Mouse (Mus musculus) heart, postnatal 14 days (tissue): ENCODE measurements around the gene Rab5c. TPM values are rescaled to one million over a fixed set of nuclear protein-coding genes. Genes with fewer than 3 reads are reported as not detected.

Experiments
- DNase-seq, 2 experiments: peaks; one replicate each; pipeline ENCODE4 v3.0.0; 2021 to 2022
- intact Hi-C: fragments of 180-260 bp; cut with DNase I; formaldehyde crosslinking; loops from one replicate; pipeline ENCODE4 v1.15.1; 2025
- total RNA-seq, 2 experiments: library from RNA; stranded (reverse); gene quantifications; 2 replicates each; pipeline ENCODE4 v1.2.3; 2021

Rab5c gene
- total RNA-seq, 2 experiments from 2014 or later: 70.4 to 74.6 TPM

DNA sequence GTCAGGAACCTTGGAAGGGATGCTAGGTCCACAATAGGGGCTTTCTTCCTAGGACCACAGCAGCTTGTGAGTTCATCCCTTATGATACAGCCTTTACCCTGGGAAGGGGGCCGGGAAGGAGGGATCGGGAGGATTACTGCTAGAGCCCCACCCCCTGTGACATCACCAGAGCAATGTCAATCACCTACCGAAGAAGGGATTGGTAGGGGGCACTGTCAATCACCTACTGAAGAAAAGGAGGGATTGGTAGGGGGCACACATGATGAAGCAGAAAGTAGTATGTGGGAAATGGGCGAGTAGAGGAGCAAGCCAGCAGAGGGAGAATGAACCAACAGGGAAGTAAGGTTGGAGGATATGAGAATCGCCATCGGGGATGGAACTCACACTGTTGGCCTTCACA is 18.5 kb upstream of the Rab5c start:
- no peak for DNase-seq
- intact Hi-C loops: no loop called here

DNA sequence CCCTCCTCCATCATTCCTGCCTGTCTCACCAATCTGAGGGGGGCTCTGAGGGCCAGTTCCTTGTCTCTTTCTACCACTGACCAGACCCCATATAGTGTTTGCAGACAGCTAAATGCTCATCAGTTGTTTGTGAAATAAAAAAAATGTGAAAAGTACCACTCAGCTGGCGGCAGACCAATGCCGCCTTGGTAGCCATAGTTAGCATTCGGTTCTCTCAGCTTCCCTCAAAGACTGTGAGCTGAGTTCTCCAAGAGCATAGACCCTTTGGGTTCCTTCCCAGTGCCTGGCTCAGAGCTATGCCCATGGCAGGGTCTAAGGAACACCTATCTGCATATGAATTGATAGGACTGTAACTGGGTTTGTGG is 16.7 kb upstream of the Rab5c start:
- intact Hi-C loops: no loop called here
- DNase-seq: no peak

DNA sequence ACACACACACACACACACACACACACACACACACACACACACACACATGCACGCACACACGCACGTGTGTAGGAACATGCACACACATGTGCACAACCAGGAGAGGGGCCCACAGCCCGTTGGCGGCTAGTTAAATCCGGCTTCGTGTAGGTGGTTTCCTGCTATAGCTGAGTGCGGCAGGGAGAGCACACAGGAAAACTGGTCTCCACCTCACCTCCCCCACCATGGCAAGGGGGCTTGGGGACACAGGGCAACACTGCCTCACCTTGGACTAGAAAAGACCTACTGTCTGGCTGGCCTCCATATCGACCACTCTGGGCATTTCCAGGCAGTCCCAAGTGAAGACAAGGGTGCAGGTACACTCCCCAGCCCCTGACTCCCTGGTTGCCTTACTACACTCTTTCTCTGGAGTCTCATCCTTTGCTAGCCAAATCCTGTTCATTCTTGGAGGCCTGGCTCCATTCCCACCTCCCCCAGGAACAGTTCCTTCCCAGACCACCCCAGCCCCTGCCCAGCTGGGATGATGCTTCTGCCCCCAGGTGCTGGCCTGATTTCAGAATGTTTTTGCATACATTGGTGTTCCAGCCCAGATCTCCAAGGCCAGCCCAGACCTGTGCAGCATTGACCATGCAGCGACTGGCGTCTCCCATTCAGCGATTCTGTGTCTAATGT is 16.1 kb upstream of the Rab5c start:
- DNase-seq: no peak
- intact Hi-C loops: no loop called here

DNA sequence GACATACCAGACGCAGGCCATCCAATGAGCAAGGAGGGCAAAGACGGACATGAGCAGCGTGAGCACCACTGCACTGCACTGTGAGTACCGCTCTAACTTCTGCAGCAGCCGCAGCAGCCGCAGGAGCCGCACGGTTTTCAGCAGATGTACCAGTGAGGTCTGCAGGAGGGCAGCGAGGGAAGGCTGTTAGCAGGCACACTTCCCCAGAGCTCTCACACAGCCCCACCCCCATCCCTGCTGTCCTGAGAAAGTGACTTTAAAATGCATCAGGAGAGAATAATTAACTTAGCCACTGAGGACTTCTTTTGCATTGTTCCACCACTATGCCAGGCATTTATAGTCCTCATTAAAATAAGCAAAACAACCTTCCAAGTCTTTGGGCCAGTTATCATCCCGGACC is 14.3 kb upstream of the Rab5c start:
- no peak for DNase-seq
- intact Hi-C loops: no loop called here

DNA sequence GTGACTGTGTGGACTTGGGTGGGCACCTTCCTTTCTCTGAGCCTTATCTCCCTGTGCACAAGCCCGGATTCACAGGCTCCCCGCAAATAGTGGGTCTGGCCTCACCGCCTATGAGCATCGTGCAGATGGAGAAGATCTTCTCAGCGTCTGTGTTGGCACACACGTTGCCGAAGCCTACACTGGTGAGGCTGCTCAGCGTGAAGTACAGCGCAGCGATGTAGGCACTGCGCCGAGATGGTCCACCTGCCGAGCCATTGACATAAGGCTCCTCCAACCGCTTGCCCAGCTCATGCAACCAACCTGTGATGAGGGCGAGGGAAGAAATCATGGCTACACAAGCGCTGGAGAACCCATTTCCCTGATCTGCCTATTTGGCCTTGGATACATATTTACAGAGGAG is 12.1 kb upstream of the Rab5c start:
- no peak for DNase-seq
- intact Hi-C loops: no loop called here

DNA sequence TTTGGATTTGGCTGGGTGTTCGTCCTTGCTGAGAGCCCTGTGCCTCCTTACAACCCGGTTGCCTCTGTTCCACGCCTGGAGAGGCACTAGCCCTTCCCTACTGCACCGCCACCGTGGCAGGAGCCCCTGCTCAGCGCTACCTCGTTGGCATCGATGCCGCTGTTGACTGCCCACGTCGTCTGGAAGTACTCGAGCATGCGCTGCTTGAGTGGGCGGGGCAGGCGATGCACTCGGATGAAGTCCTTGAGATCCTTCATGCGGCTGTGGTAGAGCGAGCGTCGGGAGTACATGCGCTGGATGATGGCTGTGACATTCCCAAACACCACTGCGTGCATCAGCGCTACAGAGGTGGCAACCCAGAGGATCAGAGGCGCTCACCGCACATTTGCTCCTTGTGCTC is 11.5 kb upstream of the Rab5c start:
- intact Hi-C loops: no loop called here
- DNase-seq: no peak

DNA sequence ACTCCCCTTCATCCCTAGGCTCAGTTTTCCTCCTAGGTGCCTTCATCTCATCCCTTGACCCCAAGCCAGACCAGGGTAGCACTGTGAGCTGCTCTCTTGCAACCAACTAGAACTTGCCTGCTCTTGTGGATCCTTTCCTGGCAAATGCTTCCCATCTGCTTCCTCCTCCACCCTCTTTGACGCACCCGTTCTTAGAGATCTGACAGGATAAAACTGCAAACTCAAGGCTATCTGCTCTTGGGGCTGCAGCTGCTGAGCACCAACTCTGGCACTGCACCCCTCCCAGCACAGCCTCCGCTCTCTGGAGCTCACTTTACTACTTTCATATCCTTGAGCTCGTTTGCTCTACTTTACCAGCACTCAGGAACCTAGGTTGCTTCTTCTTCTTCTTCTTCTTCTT is 10.6 kb upstream of the Rab5c start:
- no peak for DNase-seq
- intact Hi-C loops: no loop called here

DNA sequence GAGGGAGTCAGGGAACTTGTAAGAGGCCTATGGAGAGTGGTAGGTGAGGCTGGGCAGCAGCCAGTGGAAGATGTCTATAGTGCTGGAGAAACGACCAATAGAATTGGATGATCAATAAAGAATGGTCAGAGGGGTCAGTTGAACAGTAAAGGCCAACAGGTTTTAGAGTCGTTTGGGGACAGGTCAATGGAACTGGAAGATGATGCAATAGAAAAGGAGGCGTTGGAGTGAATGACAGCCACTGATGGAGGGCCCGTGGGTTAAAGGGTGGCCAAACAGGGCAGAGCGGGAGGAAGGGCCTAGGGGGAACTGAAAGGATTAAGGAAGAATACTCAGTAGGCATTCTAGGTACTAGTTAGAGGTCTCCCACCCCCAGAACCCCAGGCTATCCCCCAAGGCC is 9.1 kb upstream of the Rab5c start:
- DNase-seq: no peak
- intact Hi-C loops: no loop called here

DNA sequence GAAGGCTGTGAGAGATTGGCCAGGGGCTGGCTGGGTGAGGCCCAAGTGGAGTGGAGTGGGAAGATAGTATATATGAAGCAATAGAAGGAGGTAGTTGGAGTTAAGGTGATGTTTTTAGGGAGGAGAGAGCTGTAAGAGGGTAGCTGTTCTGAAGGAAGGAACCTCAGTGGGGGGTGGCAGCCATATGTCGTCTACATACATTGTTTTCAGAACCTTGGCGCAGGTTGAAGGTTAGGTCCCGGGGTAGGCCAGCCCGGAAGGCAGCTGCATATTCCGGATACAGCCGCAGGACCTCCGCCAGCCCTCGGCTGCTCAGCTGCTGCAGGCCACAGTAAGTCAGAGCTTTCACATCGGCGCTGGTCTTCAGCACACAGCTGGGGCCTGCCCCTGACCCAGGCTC is 8.5 kb upstream of the Rab5c start:
- DNase-seq: no peak
- intact Hi-C loops: no loop called here

DNA sequence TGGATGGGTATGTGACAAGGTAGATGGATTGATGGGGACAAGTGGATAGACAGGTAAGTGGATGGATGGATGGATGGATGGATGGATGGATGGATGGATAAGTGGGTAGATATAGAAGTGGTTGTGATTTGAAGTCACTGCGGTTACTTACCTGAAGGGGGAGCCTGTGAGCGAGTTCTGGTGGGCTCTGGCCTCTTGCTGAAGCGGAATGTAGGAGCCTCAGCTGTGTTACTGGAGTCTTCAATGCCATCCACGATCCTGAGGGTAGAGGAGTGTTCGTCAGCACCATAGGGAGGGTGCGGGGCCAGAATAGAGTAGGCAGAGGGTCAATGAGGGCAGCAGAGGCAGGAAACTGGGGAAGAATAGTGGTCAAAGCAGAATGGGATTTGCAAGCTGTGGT is 7.1 kb upstream of the Rab5c start:
- peak; percentile 48 to 66 for DNase-seq
- intact Hi-C loops: loop anchor here (2.0 kb wide), 2 partner anchors 14 to 30 kb away; partner anchors contain the start of gene Kcnh4

DNA sequence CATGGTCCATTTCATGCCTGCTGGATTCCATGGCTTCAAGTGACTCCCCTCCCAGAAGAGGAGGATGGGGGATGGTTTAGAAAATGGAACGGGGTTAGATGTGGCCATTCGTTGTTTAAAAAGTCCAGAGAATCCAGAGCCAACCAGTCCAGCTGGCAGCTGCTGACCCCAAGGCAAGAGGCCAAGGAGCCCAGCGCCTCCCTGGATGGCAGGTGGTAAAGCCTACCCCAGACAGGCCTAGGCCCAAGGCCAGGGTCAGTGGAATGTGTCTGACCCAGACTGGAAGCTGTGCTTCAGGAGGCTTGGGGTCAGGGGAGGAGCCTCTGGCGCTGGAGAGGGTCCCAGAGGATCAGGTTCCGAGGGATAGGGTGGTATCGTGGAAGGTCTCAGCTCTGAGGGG is 3.3 kb upstream of the Rab5c start:
- DNase-seq: peak; percentile 52 to 73
- intact Hi-C loops: no loop called here

DNA sequence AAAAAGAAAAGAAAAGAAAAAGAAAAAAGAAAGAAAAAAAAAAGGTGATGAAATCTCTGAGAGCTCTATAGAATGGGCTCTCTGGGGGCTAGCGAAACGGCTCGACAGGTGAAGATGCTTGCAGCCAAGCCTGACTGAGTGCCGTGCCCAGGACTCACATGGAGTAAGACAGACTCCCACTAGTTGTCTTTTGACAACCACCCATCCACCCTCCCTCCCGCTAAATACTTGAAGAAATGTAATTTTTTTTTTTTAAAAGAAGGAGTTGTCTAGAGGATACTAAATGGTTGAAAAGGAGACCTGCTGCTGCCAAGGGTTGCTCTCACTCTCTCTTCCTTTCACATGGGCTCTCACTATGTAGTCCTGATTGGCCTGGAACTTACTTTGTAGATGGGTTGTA is 734 bp upstream of the Rab5c start:
- intact Hi-C loops: no loop called here
- DNase-seq: no peak

DNA sequence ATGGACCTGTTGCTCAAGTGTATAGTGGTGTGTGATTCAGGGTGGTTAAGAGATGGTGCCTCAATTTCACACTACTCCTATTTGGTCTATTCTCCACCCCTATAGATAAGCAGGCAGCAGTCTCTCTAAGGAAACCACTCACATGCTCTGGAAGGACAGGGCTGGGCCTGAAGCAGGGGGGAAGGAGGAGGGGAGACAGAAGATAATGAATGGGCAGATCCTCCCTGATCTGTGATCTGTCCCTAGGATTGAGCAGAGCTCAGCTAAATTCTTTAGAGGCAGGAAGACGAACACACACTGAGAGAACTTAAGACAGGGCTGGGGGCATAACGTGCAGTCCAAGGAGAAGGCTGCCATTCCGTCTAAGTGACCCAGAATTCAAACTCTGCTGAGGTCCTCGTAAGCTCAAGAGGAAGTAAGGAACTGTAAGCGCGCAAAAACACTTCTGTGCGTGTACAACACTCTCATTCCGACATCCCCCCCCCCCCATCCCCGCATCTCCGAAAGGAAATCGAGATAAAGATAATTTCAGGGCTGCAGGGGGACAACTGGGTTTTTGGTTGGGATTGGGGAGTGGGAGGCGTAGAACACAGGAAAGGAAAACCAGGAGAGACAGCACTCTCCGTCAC is 796 bp downstream of the Rab5c start:
- DNase-seq: no peak
- intact Hi-C loops: no loop called here

DNA sequence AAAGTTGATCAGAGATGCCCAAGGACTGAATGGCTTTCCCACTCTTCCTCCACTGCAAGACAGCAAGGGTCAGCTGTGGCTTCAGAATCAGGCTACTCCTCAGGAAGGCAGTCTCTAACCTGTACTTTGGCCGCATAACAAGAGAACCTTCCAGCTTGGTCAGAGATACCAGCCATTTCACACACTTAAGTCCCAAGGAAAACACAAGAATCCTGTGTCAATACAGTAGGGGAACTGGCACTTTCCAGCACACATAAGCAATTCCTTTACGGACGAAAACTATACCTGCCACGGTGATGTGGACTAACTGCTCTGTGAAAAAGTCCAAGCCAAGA is 1.3 kb downstream of the Rab5c start:
- intact Hi-C loops: no loop called here

DNA sequence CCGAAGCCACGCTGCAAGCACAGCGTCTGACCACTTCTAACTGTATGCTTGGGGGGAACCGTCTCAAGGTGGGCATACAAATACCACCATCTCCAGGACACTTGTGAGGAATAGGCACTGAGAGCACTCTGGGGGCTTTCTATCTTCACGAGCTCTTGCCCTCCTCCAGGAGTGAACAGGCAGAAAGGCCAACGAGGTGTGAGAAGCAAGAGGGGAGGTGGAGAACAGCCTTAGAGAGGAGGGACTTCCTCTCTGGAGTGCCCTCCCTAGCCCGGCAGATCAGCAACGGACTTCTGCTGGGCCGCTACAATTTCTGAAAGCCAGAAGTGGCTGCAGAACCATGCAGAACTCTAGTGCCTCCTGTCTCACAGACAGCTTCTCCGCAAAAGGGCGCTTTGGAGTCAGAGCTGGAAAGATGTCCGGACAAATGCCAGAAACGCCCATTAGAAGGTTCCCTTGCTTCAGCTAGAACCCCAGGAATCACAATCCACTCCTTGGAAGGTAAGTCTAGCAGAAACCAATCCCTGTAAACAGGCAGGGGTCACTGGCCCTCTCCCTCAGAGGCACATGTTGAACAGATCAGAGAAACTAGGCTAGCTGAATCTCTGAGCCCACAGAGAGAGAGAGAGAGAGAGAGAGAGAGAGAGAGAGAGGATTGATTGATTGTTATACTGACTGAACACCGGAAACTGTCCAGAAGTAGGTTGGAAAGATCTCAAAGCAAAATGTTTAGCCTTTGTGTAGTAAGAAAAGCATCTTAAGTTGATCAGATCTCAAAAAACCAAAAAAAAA is 1.9 kb downstream of the Rab5c start:
- DNase-seq: no peak
- intact Hi-C loops: no loop called here

More for the DNA sequence above, 1.3 kb downstream of the Rab5c start:
- DNase-seq: no peak

DNA sequence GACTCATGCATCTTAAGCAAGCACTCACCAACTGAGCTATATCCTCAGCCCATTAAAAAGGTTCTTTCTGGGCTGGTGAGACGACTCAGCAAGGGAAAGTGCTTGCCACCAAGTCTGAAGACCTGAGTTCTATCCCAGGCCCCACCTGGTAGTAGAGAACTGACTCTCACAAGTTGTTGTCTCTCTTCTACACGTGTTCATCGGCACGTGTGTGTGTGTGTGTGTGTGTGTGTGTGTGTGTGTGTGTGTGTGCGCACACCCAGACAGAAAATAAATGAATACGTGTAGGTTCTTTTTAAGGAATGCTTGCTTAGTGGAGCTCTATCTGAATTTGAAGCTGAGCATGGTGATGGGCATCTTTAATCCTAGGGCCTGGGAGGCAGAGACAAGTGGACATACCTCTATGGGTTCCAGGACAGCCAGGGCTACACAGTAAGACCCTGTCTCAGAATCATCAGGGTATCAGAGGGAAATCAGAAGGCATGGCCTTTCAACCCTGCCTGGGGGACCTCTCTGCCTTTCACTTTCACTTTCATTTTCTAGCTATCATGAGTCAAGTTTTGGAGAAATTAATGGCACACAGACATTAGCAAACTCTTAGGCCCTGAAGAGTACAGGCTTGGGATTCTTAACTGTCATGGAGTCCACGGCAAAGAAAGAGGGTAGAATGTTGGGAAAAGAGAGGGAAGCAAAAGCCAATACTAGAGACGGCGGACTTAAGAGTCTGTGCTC is 2.7 kb downstream of the Rab5c start:
- intact Hi-C loops: no loop called here
- no peak for DNase-seq

DNA sequence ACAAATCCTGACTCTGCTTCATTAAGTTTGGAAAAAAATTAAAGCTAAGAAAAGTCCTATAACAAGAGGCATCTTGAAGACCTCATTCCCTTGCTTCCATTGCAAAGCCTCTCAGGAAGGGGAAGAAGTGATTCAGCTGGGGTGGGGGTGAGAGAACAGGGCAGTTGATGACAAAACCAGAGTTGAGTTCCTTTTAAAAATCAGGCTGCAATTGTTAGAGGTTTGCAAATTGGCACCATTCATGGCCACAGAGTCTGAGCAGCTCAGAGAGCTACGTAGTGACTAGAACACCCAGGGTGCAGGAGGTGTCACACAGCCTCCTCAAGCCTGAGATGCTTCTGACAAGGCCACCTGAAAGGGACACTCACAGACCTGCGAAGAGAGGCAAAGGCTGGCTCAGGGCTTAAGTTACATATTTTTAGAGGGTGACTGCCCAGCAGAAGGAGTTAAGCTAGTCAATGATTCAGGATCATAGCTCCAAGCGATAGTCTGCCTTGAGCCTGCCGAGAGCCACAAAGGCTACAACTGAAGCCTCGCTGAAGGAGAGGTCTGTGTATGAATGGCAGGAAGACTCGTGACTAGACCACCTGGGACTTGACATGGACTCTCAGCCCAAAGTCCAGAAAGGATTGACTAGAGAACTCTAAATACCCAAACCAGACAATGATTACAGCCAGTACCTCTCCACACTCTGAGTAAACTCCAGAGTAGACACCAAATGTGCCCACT is 7.4 kb downstream of the Rab5c start:
- intact Hi-C loops: no loop called here
- DNase-seq: no peak

DNA sequence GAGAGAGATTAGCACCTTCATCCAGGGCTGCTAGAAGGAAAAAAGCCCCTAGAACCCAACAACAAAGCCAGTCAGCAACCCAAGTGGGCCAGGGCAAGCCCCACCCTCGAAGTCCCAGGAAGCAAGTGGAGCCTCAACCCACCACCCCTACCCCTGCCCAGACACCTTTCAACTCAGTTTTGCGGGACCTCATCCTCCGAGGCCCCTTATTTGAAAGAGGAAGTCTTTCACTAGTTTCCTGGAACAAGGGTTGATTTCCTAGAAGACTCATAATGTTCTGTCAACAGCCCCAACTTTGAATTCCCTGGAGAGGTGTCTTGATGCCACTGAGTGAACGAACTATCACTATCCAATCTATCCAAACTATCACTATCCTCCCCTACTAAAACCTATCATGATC is 8.0 kb downstream of the Rab5c start:
- intact Hi-C loops: no loop called here
- no peak for DNase-seq

DNA sequence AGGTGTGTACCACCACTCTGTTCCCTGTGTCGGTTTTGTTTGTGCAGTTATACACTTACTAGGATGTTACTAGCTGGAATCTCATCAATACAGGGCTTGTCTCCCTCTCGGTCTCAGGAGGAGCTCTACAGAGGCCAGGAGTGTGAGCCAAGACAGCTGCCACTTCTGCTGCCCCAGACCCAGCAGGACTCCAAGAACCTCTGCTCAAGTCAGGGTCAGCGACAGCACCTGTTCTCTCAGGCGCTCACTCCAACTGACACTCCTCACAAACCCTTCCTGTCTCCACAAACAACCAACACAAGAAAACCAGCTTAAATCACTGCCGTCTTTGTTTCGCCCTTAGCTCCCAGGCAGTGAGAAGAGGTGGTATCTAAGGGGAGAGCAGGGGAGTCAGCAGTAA is 9.4 kb downstream of the Rab5c start:
- intact Hi-C loops: no loop called here
- DNase-seq: no peak

DNA sequence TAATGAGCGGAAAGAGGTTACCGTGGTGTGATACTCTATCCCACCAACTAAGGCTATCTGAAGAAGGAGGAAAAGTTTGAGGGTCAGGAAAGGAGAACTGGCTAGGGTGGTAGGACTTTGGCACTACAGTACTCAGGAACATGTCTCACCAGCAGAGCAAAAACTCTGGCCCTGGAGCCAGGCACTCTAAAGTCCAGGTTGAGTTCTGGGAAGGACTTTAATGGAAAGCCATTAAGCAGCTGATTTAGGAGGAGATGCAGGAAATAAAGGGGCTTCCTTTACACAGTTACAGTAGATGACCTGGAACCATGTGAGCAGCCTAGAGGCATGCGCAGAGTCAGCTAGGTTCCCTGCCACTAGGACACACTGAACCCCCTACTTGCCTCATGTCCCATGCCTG is 10.8 kb downstream of the Rab5c start:
- intact Hi-C loops: no loop called here
- DNase-seq: no peak
